Mouse (Mus musculus) forebrain, postnatal 0 days (tissue): ENCODE measurements around the gene Epm2aip1. TPM values are rescaled to one million over a fixed set of nuclear protein-coding genes. Genes with fewer than 3 reads are reported as not detected.

Experiments
- ATAC-seq: fragments of 200-750 bp; cut with Nextera tagmentation; 2 replicates; pipeline ENCODE4 v1.8.0; 2017; ENCODE audit warnings: mild to moderate bottlenecking, moderate library complexity
- DNase-seq: peaks from one replicate; pipeline ENCODE4 v3.0.0-alpha.2; 2015
- H3K27ac ChIP-seq: fragments of 300-500 bp; sonication (generic); 2 replicates; pipeline ENCODE4 v1.5.1; 2014; ENCODE audit warnings: low read depth, mild to moderate bottlenecking, antibody characterized with exemption, low read length, moderate library complexity, mixed read lengths
- H3K27me3 ChIP-seq: fragments of 300-500 bp; sonication (generic); 2 replicates; pipeline ENCODE4 v1.6.1; 2014; ENCODE audit warnings: mild to moderate bottlenecking, low read length, mixed read lengths; ENCODE audit not compliant: insufficient read depth
- H3K36me3 ChIP-seq: fragments of 300-500 bp; sonication (generic); 2 replicates; pipeline ENCODE4 v1.6.1; 2014; ENCODE audit warnings: mild to moderate bottlenecking, moderate library complexity; ENCODE audit not compliant: insufficient read depth
- H3K4me1 ChIP-seq: fragments of 300-500 bp; sonication (generic); 2 replicates; pipeline ENCODE4 v1.6.1; 2014; ENCODE audit warnings: antibody characterized with exemption; ENCODE audit not compliant: insufficient read depth
- H3K4me2 ChIP-seq: fragments of 300-500 bp; sonication (generic); 2 replicates; pipeline ENCODE4 v1.6.1; 2014; ENCODE audit warnings: low read depth, mild to moderate bottlenecking, moderate library complexity
- H3K4me3 ChIP-seq: fragments of 300-500 bp; sonication (generic); 2 replicates; pipeline ENCODE4 v1.5.1; 2014; ENCODE audit warnings: low read depth, low read length, mixed read lengths
- H3K9ac ChIP-seq: fragments of 300-500 bp; sonication (generic); 2 replicates; pipeline ENCODE4 v1.6.1; 2014; ENCODE audit warnings: mild to moderate bottlenecking
- H3K9me3 ChIP-seq: fragments of 300-500 bp; sonication (generic); 2 replicates; pipeline ENCODE4 v1.6.1; 2016; ENCODE audit warnings: low read length
- CTCF ChIP-seq: sonication (generic); IDR thresholded peaks from 2 replicates; pipeline ENCODE4 v1.5.1; 2016; ENCODE audit warnings: antibody characterized with exemption, control low read depth, low read depth
- WGBS: fragments of 180-500 bp; shearing (Covaris S2); extraction: QIAGEN DNeasy Blood & Tissue Kit; methylation state at CpG from one replicate; pipeline ENCODE4 v1.1.7; 2014; 5-methylcytosine and 5-hydroxymethylcytosine counted together
- polyA plus RNA-seq: library from polyadenylated mRNA; unstranded; fragments of >200 nt; fragmentation: Nextera tagmentation; extraction: Ambion mirVana; gene quantifications from 2 replicates; pipeline ENCODE4 v1.2.1, GENCODE M21; 2015
- total RNA-seq: library from RNA; depleted of rRNA; stranded (reverse); fragments of >200 nt; gene quantifications from 2 replicates; pipeline ENCODE4 v1.2.3, GENCODE M21; 2014

Gene Epm2aip1
- total and polyA plus RNA-seq, 2 experiments from 2014 or later = 37.0 to 101 TPM

DNA sequence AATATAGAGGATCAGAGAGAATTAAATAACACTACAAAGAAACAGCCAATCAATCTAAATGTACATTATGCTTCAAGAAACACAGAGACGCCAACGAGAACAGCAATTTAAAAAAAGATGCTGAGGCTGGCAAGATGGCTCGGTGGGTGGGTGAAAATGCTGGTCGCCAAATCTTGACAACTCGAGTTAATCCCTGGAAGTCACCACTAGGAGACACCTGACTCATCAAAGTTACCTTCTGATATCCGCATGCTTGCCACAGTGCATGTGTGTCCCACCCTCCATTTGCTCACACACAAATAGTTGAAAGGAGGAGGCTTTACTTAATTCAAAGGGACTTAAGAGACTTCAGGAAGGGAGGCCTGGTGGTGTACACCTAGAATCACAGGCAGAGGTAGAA lies 26.2 kb upstream of the Epm2aip1 start:
- no peak overlapping the region for H3K9ac ChIP-seq
- H3K4me1 ChIP-seq = no peaks in the 10 kb centered on the region
- WGBS = 71% methylated on average over 6 of the region's 6 CpGs
- H3K9me3 ChIP-seq = no peaks in the 10 kb centered on the region
- no peaks in the 10 kb centered on the region for H3K27me3 ChIP-seq
- ATAC-seq (no peak), DNase-seq (no peak)
- no peak overlapping the region for H3K4me3 ChIP-seq
- H3K36me3 ChIP-seq = peaks cover 33% of the 10 kb centered on the region
- no peak overlapping the region for H3K4me2 ChIP-seq
- 0 out of 2 replicates have a peak, but pooled peaks have one; percentile 6 for TF ChIP-seq CTCF
- no peak overlapping the region for H3K27ac ChIP-seq

DNA sequence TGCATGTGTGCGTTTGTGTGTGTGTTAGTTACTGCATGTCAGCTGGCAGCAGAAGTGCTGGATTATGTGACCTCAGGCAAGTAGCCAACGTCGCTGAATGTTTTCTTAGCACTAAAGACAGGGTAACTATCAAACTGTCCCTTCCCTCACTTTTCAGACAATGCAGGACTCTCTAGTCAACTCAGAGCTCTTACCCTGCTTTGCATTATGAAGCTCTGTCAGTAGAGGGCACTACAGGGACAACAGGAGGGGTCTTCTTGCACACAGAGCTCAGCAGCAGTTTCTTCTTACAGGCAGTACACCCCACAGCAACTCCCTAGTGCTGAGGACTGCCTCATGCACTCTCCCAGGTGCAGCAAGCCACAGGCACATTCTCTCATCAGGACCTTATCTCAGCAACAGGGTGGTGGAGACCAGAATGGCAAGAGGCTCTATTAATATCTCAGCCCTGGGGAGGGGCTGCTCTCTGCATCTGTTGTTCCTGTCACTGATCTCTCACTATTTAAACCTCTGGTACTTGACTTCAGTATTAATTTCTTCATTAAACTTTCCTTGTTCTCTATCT lies 24.0 kb upstream of the Epm2aip1 start:
- Histone ChIP-seq H3K27me3 (no peaks in the 10 kb centered on the region), H3K9me3 (no peaks in the 10 kb centered on the region), H3K36me3 (peaks cover 39% of the 10 kb centered on the region), H3K4me3 (no peak overlapping the region), H3K9ac (no peak overlapping the region), H3K4me2 (no peak overlapping the region), H3K4me1 (no peaks in the 10 kb centered on the region), H3K27ac (no peak overlapping the region)
- WGBS = 90% methylated on average over 3 of the region's 3 CpGs
- no peak for ATAC-seq
- TF ChIP-seq CTCF = peak; percentile 39; the same call in 1 of the 2 replicates
- DNase-seq = no peak

GRCm38 (mm10) chr9:111252161-111252869 lies 19.4 kb upstream of the Epm2aip1 start:
- peak; percentile 52 for TF ChIP-seq CTCF
- Histone ChIP-seq H3K4me2 (no peak overlapping the region), H3K4me3 (no peak overlapping the region), H3K27ac (no peak overlapping the region), H3K27me3 (no peaks in the 10 kb centered on the region), H3K9ac (no peak overlapping the region), H3K36me3 (peaks cover 59% of the 10 kb centered on the region), H3K4me1 (no peaks in the 10 kb centered on the region), H3K9me3 (no peaks in the 10 kb centered on the region)
- DNase-seq (peak; percentile 7), ATAC-seq (no peak)
- 78% methylated on average over 7 of the region's 7 CpGs for WGBS

DNA sequence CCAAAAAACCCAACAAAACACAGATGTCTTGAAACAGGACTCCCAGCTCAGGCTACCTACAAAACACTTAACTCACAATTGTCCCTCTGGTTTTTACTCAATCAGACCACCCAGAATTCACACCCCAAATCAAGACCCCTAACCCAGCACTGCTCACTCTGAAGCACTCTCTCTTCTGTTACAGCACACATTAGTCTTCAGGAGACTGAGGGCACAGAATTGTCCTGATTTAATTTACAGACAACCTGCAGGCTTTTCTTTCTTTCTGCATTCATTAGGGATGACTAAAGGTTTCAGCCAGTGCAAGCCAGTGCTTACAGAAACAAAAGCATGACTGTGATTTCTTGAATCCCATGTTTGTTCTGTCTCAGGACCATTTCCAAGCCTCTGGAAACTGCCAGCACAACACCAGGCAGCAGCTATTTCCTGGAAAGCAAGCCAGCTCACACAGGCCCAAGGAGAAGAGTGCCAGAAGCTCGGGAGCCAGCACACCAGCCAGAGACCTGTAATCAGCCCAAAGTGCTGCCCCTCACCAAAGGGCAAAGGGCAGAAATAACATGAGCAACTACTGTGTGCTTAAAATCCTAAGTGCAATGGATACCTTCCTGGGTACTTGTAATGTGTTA lies 11.3 kb upstream of the Epm2aip1 start:
- Histone ChIP-seq H3K27ac (no peak overlapping the region), H3K4me3 (no peak overlapping the region), H3K4me2 (no peak overlapping the region), H3K36me3 (peaks cover 49% of the 10 kb centered on the region), H3K4me1 (no peaks in the 10 kb centered on the region), H3K9me3 (no peaks in the 10 kb centered on the region), H3K27me3 (no peaks in the 10 kb centered on the region), H3K9ac (no peak overlapping the region)
- ATAC-seq = peak; percentile 79
- TF ChIP-seq CTCF = no peak
- peak; percentile 45 for DNase-seq
- 29% methylated on average over 1 of the region's 1 CpGs for WGBS

DNA sequence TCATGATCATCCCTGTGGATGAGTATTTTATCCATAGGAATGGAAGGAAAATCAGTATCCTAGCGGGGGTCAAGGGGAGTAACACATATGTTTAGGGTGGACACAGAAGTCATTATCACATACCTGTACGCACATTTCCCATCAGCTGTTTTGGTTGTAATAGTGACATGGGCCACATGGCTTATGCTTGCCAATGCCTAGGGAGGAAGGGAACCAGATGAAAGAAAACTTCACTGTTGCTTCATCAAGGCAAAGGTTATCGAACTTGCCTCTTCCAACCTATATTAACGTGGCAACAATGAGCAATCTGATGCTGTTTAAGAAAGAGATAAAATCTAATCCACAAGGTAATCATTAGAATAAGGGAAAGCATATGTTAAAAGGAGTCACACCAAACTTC lies 10.4 kb upstream of the Epm2aip1 start:
- Histone ChIP-seq H3K4me2 (no peak overlapping the region), H3K36me3 (peaks cover 46% of the 10 kb centered on the region)
- 96% methylated on average over 4 of the region's 4 CpGs for WGBS

DNA sequence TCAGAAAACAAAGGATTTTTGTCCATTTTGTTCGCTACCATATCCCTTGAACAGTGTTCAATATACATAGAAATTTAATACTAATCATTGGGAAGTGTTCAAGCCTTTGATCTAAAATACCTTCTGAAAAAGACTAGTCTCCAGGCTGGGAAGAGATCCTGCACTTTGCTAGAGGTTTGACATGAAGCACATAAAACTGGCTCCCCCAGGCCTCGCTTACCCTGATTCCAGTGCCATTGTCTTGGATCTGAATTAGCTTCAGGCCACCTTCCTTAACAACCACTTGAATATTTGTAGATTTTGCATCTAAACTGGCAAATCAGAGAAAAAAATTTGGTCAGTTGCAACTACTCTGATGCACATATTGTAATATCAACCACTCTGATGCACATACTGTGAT lies 3.7 kb upstream of the Epm2aip1 start:
- WGBS = 96% methylated on average over 2 of the region's 2 CpGs
- DNase-seq (no peak), ATAC-seq (no peak)
- peaks cover 22% of the 10 kb centered on the region for H3K36me3 ChIP-seq
- no peak overlapping the region for H3K27ac ChIP-seq
- H3K4me2 ChIP-seq = no peak overlapping the region
- H3K27me3 ChIP-seq = no peaks in the 10 kb centered on the region
- H3K9ac ChIP-seq = no peak overlapping the region
- H3K4me3 ChIP-seq = no peak overlapping the region
- peaks cover 10% of the 10 kb centered on the region; the same call in 1 of the 2 replicates for H3K4me1 ChIP-seq
- TF ChIP-seq CTCF = no peak
- H3K9me3 ChIP-seq = no peaks in the 10 kb centered on the region

More for the DNA sequence above, 10.4 kb upstream of the Epm2aip1 start:
- Histone ChIP-seq H3K27me3 (no peaks in the 10 kb centered on the region), H3K9ac (no peak overlapping the region), H3K9me3 (no peaks in the 10 kb centered on the region), H3K27ac (no peak overlapping the region), H3K4me3 (no peak overlapping the region), H3K4me1 (no peaks in the 10 kb centered on the region)
- no peak for ATAC-seq
- TF ChIP-seq CTCF = no peak
- DNase-seq = no peak

DNA sequence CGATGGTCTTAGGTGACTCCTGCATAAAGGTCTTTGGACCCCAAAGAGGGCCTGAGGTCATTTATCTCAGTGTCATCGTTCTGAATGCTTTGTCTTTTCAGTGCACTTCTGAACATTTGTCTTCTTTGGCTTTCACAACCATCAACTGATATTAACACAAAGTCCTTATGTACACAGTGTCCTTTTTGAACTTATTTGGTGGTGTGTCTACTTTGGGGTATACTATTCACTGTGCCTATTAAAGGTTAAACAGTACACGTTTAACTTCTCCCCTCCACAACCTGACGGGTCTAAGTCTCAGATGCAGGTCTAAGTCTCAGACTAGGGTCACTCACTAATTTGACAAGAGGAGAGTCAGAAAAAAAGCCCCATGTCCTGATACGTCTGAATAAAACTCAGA lies 1.1 kb upstream of the Epm2aip1 start:
- H3K27me3 ChIP-seq = no peaks in the 10 kb centered on the region
- peak overlapping the region; percentile 57 for H3K4me3 ChIP-seq
- peaks cover 33% of the 10 kb centered on the region for H3K4me1 ChIP-seq
- H3K36me3 ChIP-seq = peaks cover 18% of the 10 kb centered on the region
- DNase-seq (no peak), ATAC-seq (no peak)
- H3K9ac ChIP-seq = peak overlapping the region; percentile 56
- no peaks in the 10 kb centered on the region for H3K9me3 ChIP-seq
- H3K27ac ChIP-seq = peak overlapping the region; percentile 91
- no peak for TF ChIP-seq CTCF
- WGBS = 15% methylated on average over 5 of the region's 5 CpGs
- peak overlapping the region; percentile 68 for H3K4me2 ChIP-seq
